Mouse (Mus musculus) heart, postnatal 36 days (tissue): ENCODE data around the gene Hoxb2. TPM values are rescaled to one million over a fixed set of nuclear protein-coding genes. Genes with fewer than 3 reads are reported as not detected.
A peak's percentile ranks its signal among the peaks of the same experiment; 100 is the strongest.

Experiments
- DNase-seq, 2 experiments: peaks; one replicate each; pipeline ENCODE4 v3.0.0; 2021 to 2022
- intact Hi-C: fragments of 180-260 bp; cut with DNase I; formaldehyde crosslinking; loops from one replicate; pipeline ENCODE4 v1.15.1; 2025
- total RNA-seq, 2 experiments: library from RNA; stranded (reverse); gene quantifications; 2 replicates each; pipeline ENCODE4 v1.2.3; 2021

Gene Hoxb2
- total RNA-seq, 2 experiments from 2014 or later, result 0.51 to 1.1 TPM

GRCm38 (mm10) chr11:96314671-96315343 lies 35.5 kb upstream of the Hoxb2 start:
- peak in 1 of 2 experiments; percentile 30 for DNase-seq
- intact Hi-C loops, result loop anchor here (2.0 kb wide), 1 partner anchor 38 kb away; no protein-coding TSS in a partner anchor

GRCm38 (mm10) chr11:96315344-96315681 lies 35.0 kb upstream of the Hoxb2 start:
- intact Hi-C loops, result loop anchor here (2.0 kb wide), 1 partner anchor 37 kb away; no protein-coding TSS in a partner anchor

GRCm38 (mm10) chr11:96316696-96317607 lies 33.4 kb upstream of the Hoxb2 start:
- intact Hi-C loops, result no loop called here
- no peak for DNase-seq

More at GRCm38 (mm10) chr11:96315344-96315681, 35.0 kb upstream of the Hoxb2 start:
- DNase-seq, result no peak

GRCm38 (mm10) chr11:96317608-96318367 lies 32.5 kb upstream of the Hoxb2 start, which contains the start of gene Hoxb4:
Gene Hoxb4 (plus strand): TSS chr11:96318267.
- intact Hi-C loops, result no loop called here
- no peak for DNase-seq

DNA sequence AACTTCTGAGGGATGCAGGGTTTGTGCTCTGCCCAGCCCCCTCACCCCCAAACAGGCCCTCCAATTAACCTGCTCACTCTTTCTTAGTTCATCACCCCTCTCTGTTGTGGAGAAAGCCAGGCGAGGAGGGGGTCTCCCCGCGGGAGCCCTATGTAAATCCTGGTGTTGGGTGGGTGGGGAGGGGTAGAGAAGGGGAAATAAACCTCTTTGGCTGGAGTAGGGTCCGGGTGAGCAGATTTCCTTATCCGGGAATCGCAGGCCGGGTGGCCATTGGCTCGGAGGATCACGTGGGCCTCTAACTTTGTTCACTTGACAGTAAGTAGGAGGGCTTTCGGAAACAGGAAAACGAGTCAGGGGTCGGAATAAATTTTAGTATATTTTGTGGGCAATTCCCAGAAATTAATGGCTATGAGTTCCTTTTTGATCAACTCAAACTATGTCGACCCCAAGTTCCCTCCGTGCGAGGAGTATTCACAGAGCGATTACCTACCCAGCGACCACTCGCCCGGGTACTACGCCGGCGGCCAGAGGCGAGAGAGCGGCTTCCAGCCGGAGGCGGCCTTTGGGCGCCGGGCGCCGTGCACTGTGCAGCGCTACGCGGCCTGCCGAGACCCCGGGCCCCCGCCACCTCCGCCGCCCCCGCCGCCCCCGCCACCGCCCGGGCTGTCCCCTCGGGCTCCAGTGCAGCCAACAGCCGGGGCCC lies 31.8 kb upstream of the Hoxb2 start:
- intact Hi-C loops, result no loop called here
- peak in 1 of 2 experiments; percentile 46 for DNase-seq

- no peak for DNase-seq
- intact Hi-C loops, result no loop called here
These were observed 31.0 kb upstream of the Hoxb2 start for GRCm38 (mm10) chr11:96319071-96319902.

GRCm38 (mm10) chr11:96319910-96320309 lies 30.4 kb upstream of the Hoxb2 start:
- intact Hi-C loops, result no loop called here
- no peak for DNase-seq

DNA sequence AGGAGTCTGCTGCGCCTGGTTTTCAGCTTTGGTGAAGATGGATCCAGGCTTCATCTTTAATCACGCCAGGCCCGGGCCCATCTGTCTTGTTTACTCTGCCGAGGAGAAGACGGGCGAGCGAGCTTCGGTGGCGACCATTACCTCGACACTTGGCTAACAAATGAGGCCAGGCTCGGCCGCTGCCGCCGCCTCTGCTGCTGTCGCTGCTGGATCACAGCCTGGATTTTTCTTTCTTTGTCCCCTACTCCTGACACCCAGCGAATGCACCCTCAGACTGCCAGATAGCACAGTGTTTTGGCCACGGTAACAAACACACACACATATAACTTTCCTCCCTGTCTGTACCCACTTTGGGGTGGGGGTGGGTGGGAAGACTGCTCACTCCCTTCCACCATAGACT lies 29.6 kb upstream of the Hoxb2 start:
- intact Hi-C loops, result no loop called here
- DNase-seq, result no peak

DNA sequence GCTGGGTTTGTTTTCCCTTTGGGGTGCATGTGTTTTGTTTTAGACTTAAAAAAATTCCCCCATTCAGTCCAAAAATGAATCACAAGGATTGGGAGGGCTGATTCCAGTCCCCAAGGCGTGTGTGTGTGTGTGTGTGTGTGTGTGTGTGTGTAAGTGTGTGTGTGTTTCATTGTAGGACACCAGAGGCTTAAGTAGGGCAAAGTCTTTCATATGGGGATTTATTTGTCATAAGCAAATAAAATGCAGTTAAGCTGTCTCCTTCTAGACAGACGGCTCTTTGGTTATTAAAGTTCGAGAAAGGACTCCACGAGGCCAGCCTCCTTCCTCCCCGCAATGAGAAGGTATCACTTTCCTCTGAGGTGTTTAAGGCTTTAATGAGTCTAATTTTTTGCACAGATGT lies 28.5 kb upstream of the Hoxb2 start:
- intact Hi-C loops, result no loop called here
- DNase-seq, result no peak

DNA sequence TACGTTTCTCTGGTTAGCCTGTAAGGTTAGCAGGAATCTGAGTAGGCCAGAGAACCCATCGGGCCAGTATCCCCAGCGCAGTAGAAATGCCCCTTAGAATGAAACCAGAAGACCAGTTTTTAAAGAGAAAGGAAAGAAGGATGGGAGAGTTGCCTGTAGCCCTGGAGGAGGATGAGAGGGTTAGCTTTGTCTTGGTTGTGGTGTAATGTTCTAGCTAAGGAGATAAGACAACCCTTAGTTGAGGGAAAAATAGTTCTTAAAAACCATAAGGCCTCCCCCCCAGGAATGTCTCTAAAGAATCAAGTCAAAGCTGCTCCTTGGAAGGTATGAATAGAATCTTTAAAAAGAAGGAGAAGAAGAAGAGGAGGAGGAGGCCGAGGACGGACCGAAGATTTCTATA lies 27.6 kb upstream of the Hoxb2 start:
- no peak for DNase-seq
- intact Hi-C loops, result no loop called here

DNA sequence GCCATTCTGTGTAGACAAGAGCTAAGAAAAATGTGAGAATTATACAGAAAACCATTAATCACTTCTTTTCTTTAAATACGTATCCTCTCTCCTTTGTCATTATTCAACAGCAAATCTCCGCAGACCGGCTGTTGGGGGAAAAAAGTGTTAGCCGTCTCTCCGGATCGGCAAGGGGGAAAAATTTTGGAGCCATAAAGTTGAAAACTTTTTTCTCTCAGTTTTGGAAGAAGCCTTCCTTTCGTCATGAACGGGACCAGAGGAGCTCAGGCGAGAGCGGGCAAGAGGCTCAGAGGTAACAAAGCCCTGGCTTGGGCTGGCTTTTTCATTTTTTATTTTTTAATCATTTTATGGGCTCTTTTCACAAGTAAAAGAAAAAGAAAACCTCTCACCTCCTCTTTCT lies 27.2 kb upstream of the Hoxb2 start, which contains the start of gene Hoxb3:
Gene Hoxb3 (plus strand): TSS at position 173 of the 400 bp plus-strand sequence.
- intact Hi-C loops, result no loop called here
- no peak for DNase-seq

DNA sequence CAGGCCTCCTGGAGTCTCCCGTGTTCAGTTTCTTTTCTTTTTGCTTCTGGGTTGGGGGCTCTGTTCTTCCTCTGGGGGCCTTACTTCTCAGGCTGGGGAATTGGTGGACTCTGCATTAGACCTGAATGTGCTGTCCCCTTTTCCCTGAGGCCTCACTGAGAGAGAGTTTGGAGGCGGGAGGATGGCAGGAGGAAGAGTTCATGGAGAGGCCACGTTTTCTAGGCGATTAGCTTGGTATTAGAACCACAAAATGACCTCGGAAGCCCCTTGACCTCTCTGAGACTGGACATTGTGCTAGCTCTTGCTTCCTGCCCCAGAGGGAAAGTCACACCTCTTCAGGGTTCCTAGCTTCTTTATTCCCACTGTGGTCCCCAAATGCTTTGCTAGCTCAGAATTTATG lies 26.2 kb upstream of the Hoxb2 start:
- intact Hi-C loops, result no loop called here
- no peak for DNase-seq

GRCm38 (mm10) chr11:96324965-96325364 lies 25.4 kb upstream of the Hoxb2 start:
- DNase-seq, result no peak
- intact Hi-C loops, result no loop called here

GRCm38 (mm10) chr11:96325747-96326212 lies 24.5 kb upstream of the Hoxb2 start:
- no peak for DNase-seq
- intact Hi-C loops, result no loop called here

- DNase-seq, result no peak
- intact Hi-C loops, result no loop called here
These were observed 23.6 kb upstream of the Hoxb2 start for GRCm38 (mm10) chr11:96326705-96327104.

DNA sequence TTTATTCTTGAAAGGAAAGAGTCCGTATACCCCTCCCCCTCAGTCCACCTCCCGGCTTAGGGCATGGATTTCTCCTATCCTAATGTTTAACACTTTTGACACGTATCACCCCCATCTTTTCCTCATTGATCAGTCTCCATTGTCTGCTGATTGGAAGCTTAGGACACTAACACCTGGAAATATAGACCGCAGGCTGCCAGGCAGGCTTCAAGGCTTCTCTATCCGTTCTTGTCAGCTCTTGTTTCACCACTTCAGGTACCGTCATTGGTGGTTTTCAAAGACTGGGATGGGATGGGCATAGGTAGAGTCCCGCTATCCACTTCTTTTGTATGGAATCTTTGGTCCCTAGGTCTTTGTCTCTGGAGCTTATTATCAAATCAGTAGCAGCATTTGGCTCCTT lies 23.2 kb upstream of the Hoxb2 start:
- no peak for DNase-seq
- intact Hi-C loops, result no loop called here

DNA sequence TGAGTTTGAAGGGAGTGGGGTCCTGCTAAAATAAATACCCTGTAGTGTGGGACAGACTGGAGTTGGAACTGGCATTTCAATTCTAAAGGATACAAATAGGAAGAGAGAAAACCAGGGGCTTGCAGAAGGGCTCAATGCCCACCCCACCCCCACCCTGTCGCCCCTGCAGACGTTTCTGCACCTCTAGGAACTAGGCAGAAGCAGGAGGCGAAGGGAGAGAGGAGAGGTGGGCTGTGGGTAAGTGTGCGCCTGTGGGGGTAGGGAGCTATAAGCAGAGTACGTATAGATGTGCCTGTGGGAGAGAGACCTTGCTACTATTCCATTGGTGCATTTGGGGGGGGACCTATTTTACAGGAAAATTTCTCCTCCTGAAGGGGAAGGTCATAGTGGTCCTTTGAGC lies 22.6 kb upstream of the Hoxb2 start:
- DNase-seq, result no peak
- intact Hi-C loops, result no loop called here

DNA sequence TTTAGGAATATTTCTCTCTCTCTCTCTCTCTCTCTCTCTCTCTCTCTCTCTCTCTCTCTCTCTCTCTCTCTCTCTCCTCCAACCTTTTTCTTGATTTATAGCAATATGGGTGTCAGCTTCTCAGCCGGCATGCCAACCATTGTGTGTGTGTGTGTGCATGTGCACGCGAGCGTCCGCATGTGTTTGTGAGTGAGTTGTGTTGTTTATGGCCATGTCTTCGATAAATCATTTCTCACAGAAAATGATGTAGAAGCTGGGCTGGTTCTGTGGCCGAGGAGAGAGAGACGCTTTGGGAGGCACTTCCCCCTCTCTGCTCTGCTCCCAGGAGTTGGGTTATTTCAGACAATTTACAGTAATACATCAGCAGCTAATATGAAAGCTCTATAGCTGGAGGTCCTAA lies 21.7 kb upstream of the Hoxb2 start:
- intact Hi-C loops, result no loop called here

DNA sequence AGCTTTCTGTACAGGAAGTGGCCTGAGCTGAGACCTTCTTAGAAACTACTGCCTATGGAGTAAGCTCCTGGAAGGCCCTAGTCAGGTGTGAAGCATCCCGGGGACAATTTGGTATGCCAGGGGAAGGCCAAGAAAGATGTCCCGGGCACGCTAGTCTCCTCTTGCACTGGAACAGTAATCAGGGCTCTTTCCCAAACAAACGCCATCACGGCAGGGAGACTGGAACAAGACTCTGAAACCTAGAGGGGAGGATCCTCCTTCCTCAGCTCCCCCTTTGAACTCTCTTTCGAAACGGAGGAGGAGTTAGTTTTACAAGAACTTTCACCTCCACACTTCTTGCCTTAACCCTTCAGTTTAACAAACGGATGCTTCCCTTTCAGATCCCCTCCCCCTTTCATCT lies 18.2 kb upstream of the Hoxb2 start:
- no peak for DNase-seq
- intact Hi-C loops, result no loop called here

More for the DNA sequence above, 21.7 kb upstream of the Hoxb2 start:
- no peak for DNase-seq
